Mouse (Mus musculus) embryonic fibroblast, embryonic 13.5 days (primary cell): ENCODE measurements at regions not wholly inside any gene's neighbourhood (a gene's known extent, or its start where the extent isn't known, plus 50 kb on each side); places are given as distances from the start of the nearest gene placed in this dataset.

Experiments used
- CTCF ChIP-seq: IDR thresholded peaks from 2 replicates; pipeline ENCODE4 v1.5.1; 2011; ENCODE audit warnings: mild to moderate bottlenecking, control low read depth, low read length, moderate library complexity, borderline replicate concordance; ENCODE audit not compliant: insufficient read depth
- POLR2A ChIP-seq: IDR thresholded peaks from 2 replicates; pipeline ENCODE4 v1.6.1; 2011; ENCODE audit warnings: low read depth, mild to moderate bottlenecking, control low read depth, low read length, moderate library complexity

GRCm38 (mm10) chr15:61184597-61184963 lies 261.8 kb upstream of the A1bg start:
- TF ChIP-seq CTCF (no peak), POLR2A (no peak)
